Mouse (Mus musculus) MN1 (cell line): ENCODE results near the gene Slc1a2.

Experiments used
- DNase-seq: peaks from one replicate; pipeline ENCODE4 v3.0.0-alpha.2; 2016; ENCODE audit warnings: low spot score

The Slc1a2 gene

DNA sequence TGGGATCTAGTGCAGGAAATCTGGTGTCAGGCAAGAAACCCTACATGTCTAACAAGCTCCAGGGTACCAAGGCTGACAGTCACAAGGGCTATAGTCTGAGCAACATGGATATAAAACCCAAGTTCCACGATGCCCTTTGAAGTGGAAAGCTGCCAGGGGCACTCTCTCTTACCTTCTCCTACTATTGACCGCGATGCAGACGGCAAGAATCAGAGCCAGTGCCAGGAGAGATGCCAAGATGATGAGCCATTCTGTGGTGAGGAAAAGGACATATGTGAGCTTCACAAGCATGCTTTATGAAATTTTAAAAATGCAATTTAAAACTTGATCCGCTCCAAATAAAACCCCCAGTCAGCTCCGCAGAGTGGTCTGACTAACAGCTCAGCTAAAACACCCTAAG is 163.6 kb downstream of the Slc1a2 start:
- DNase-seq = no peak

GRCm38 (mm10) chr2:102825961-102826633 is 167.6 kb downstream of the Slc1a2 start:
- DNase-seq = no peak

- no peak for DNase-seq
These were observed 169.4 kb downstream of the Slc1a2 start for GRCm38 (mm10) chr2:102827841-102828240.

DNA sequence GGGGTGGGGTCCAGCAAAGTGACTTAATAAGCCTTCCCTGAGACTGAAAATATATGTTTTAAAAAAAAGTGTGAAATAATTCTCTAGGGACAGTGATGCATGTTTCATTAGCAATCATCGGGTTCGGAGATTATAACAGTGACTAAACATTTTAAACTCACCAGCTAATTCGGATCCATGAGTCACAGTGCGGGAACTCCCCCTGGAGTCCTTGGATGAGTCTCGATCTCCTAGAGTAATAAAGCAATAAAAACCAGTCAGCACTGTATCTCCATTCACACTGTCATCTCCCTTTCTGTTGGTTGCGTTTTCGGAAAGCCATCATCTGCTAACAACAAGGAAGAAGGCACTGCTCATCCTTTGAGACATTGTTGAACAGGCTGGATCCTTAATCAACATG is 169.9 kb downstream of the Slc1a2 start:
- DNase-seq = no peak

- DNase-seq = no peak
These were observed 170.7 kb downstream of the Slc1a2 start for GRCm38 (mm10) chr2:102829201-102829600.

DNA sequence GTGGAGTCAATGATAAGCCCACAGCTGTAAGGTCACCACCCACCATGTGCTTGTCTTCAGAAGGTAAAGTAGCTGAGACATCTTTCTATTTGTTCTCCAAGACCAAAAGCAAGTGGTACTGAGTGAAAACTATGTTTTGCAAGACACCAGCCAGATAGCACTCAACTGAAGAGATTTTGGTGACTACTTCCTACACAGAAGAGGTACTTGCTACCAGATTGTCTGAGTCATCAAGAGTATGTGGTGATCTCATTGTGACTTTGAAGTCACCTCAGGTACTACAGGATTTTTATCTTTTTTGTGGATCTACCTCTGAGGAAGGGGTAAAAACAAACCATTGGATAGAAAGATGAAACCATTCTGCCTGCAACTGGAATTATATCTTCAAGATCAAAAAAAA is 173.1 kb downstream of the Slc1a2 start:
- no peak for DNase-seq

DNA sequence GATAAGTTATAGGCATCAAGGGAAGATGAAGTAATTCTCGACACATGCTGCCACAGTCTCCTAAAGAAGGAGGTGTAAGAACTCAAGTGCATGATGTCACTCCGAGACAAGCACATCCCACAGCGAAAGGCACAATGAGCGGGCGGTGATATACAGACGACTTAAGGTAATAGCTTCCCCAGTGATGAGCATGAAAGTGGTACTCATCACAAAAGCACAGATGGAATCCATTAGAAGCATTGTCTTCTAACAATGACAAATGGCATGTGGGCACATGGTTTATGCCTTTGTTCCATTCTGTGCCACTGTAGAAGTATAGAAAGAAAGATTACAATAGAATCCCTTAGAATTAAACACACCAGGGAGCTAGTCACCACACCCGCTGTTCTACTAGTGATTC is 179.7 kb downstream of the Slc1a2 start:
- DNase-seq = no peak
